Mouse (Mus musculus): ENCODE data around the gene Cdh1. TPM values are rescaled to one million over a fixed set of nuclear protein-coding genes. Genes with fewer than 3 reads are reported as not detected.

Cdh1 gene
- polyA plus RNA-seq, 1 experiment from 2014 or later: 6.9 TPM

DNA sequence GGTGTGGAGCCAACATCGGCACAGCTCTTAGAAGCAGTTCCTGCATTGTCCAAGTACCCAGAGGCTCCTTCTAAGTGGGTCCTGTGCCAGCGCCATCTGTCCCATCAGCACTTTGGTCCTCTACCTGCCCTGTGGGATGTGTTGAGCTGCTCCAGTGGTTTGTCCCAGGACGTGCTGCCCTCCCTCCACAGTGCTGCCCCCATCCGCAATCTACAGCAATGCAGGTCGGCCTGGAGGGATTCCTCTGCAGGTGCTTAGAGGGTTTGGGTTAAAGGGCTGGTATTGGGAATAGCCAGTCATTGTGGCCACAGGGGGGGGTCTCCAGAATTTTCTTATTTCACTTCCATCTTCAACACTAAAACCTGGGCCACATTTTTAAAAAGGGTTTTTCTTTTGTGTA lies 28.8 kb downstream of the Cdh1 start:
- no peak overlapping the region for H3K27ac ChIP-seq
- ATAC-seq (replicated peaks): no peak
- H3K9ac ChIP-seq: no peak overlapping the region
- H3K4me2 ChIP-seq: no peak overlapping the region
- no peaks in the 10 kb centered on the region for H3K27me3 ChIP-seq (replicated peaks)
- H3K9me3 ChIP-seq: no peaks in the 10 kb centered on the region
- H3K4me1 ChIP-seq: no peaks in the 10 kb centered on the region
- no peak overlapping the region for H3K4me3 ChIP-seq
- no peaks in the 10 kb centered on the region for H3K36me3 ChIP-seq (replicated peaks)
- WGBS: 58% methylated on average over 5 of the region's 5 CpGs

DNA sequence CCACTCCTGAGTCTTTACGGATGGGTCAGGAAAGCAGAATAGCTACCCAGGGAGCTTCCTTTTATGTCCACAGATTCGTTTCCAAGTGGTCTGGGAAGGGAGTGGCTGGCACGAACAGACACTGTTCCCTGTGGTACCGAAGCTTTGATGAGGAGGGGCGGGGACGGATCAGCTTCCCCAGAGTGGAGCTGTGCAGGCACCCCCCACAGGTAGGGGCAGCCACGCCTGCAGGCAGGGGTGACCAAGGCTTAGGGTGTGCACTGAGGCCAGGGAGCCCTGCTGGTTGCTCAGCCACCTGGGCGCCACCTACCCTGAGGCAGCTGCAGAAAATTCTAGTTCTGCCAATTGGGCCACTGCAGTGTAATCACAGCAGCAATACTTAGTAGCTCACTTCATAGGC lies 29.5 kb downstream of the Cdh1 start:
- no peak for ATAC-seq (replicated peaks)
- Histone ChIP-seq H3K9ac (no peak overlapping the region), H3K27ac (no peak overlapping the region), H3K27me3 (replicated peaks) (no peaks in the 10 kb centered on the region), H3K36me3 (replicated peaks) (no peaks in the 10 kb centered on the region), H3K4me2 (no peak overlapping the region), H3K4me3 (no peak overlapping the region), H3K9me3 (no peaks in the 10 kb centered on the region), H3K4me1 (no peaks in the 10 kb centered on the region)
- 13% methylated on average over 8 of the region's 8 CpGs for WGBS

DNA sequence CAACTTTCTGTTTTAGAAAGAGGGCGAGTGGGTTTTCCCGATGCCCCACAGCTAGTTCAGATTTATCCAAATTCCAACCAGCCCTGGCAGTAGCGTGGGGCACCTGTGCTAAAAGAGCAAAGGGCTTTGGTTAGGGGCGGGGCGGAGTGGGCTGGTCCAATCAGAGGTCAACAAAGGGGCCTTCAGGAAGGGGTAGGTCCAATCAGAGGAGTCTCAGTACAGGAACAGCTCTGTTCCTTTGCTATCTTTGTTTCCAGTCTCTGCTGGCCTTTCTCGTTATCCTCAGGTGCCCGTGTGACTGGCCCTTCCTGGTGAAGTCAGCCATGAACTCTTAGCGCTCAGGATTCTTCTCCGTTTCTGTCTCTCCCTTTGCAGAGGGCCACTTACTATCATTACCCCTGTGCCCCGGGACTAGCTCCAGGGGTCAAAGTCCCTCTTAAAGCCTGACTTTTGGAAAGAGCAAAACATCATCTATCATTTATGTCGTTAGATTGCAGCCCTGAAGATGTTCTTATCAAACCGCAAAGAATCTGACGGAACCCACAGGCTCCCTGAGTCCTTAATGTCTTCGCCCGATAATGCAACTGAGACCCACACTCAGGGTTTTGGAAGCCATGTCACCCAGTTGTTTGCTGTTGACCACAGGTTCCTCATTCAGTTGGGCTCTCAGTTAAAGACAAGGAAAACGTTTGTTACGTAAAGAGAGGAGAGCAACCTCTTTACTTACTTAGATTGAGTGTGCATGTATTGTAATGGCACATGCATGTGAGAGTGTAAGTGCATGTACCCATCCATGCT lies 30.4 kb downstream of the Cdh1 start:
- no peak for ATAC-seq (replicated peaks)
- no peak overlapping the region for H3K27ac ChIP-seq
- WGBS: 73% methylated on average over 17 of the region's 17 CpGs
- H3K9me3 ChIP-seq: no peaks in the 10 kb centered on the region
- no peak overlapping the region for H3K4me2 ChIP-seq
- H3K9ac ChIP-seq: no peak overlapping the region
- H3K27me3 ChIP-seq (replicated peaks): no peaks in the 10 kb centered on the region
- H3K4me3 ChIP-seq: no peak overlapping the region
- H3K36me3 ChIP-seq (replicated peaks): no peaks in the 10 kb centered on the region
- no peaks in the 10 kb centered on the region for H3K4me1 ChIP-seq

DNA sequence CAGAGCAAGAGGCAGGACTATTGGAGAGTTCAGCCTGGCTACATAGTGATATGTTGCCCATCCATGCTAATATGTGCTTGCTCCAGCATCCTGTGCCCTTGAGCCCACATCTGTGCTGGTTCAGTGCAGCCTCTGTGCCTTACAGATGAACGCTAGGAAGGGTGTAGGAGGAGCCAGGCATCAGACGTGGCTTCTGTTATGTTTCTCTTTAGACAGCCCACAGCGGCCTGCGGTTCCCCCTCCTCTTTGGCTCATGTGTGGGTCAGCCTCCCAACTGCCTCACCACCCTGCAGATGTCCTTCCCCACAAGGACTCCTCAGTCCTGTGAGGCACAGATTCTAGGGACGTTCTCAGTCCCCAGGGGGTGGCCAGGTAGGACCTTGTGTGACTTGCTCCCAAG lies 32.1 kb downstream of the Cdh1 start:
- ATAC-seq (replicated peaks): no peak

DNA sequence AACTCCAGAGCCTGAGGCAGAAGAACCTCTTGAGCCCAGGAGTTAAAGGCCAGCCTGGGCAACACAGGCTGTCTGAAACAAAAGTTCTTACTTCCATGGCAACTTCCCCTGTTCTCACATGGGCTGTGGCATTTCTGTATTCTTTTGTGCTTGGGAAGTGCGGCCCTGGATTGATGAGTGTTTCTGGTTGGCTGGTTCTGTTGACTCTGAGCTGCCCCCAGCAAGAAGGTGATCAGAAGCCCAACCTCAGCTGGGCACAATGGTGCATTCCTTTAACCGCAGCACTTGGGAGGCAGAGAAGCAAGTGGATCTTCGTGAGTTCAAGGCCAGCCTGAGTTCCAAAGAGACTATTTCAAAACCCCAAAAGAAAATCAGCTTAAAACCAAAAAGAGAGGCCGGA lies 34.3 kb downstream of the Cdh1 start:
- WGBS: 65% methylated on average over 4 of the region's 4 CpGs
- Histone ChIP-seq H3K4me2 (no peak overlapping the region), H3K36me3 (replicated peaks) (no peaks in the 10 kb centered on the region), H3K27me3 (replicated peaks) (no peaks in the 10 kb centered on the region), H3K27ac (no peak overlapping the region), H3K9me3 (no peaks in the 10 kb centered on the region), H3K9ac (no peak overlapping the region), H3K4me3 (no peak overlapping the region), H3K4me1 (no peaks in the 10 kb centered on the region)
- ATAC-seq (replicated peaks): no peak

More for the DNA sequence above, 32.1 kb downstream of the Cdh1 start:
- Histone ChIP-seq H3K9ac (no peak overlapping the region), H3K27ac (no peak overlapping the region), H3K27me3 (replicated peaks) (no peaks in the 10 kb centered on the region), H3K4me1 (no peaks in the 10 kb centered on the region), H3K4me2 (no peak overlapping the region), H3K36me3 (replicated peaks) (no peaks in the 10 kb centered on the region), H3K9me3 (no peaks in the 10 kb centered on the region), H3K4me3 (no peak overlapping the region)
- WGBS: 46% methylated on average over 5 of the region's 5 CpGs

DNA sequence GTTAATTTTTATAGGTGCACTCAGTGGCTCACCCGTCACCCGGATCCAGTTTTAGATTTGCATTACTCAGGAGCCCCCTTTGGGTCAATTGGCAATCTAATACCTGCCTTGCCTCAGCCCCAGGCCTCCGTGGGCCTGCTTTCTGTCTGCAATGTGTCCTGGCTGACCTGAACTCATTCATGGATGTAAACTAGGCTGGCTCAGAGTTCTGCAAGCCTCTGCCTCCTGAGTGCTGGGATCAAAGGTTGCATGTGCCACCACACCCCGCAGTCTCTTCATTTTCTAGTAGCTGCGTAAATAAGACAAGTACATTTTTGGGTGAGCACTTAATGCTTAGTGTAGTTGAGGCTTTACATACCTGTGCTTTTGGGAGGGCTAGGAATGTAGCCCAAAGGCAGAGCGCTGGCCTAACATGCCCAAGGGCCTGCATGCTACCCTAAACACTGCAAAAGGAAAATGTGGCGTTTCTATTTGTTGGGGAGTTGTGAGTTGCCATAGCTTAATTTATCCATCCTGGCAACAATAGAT lies 35.7 kb downstream of the Cdh1 start:
- H3K36me3 ChIP-seq (replicated peaks): no peaks in the 10 kb centered on the region
- H3K9ac ChIP-seq: no peak overlapping the region
- no peak for ATAC-seq (replicated peaks)
- no peak overlapping the region for H3K4me2 ChIP-seq
- WGBS: 91% methylated on average over 7 of the region's 7 CpGs
- H3K9me3 ChIP-seq: no peaks in the 10 kb centered on the region
- no peak overlapping the region for H3K27ac ChIP-seq
- H3K4me1 ChIP-seq: no peaks in the 10 kb centered on the region
- no peak overlapping the region for H3K4me3 ChIP-seq
- no peaks in the 10 kb centered on the region for H3K27me3 ChIP-seq (replicated peaks)

DNA sequence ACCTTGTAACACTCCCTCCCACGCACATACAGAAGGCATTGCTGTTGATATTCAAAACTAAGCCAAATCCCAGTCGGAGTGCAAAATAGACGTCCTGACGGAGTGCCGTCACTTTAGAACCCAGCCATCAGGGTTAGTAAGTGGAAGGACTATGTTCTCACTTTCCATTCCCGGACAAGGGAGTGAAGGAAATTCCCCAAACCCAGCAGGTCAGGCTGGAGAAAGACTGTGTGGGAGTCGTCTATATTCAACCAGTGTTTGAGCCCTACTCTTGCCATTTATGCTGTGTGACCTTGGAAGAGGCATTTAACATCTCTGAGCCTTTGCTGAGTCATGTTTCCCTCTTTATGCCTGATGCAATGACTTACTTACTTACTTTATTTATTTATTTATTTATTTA lies 37.1 kb downstream of the Cdh1 start:
- H3K36me3 ChIP-seq (replicated peaks): no peaks in the 10 kb centered on the region
- no peak overlapping the region for H3K9ac ChIP-seq
- WGBS: 86% methylated on average over 7 of the region's 7 CpGs
- no peaks in the 10 kb centered on the region for H3K9me3 ChIP-seq
- H3K27me3 ChIP-seq (replicated peaks): no peaks in the 10 kb centered on the region
- H3K4me2 ChIP-seq: no peak overlapping the region
- H3K4me1 ChIP-seq: no peaks in the 10 kb centered on the region
- no peak overlapping the region for H3K27ac ChIP-seq
- no peak overlapping the region for H3K4me3 ChIP-seq
- no peak for ATAC-seq (replicated peaks)

DNA sequence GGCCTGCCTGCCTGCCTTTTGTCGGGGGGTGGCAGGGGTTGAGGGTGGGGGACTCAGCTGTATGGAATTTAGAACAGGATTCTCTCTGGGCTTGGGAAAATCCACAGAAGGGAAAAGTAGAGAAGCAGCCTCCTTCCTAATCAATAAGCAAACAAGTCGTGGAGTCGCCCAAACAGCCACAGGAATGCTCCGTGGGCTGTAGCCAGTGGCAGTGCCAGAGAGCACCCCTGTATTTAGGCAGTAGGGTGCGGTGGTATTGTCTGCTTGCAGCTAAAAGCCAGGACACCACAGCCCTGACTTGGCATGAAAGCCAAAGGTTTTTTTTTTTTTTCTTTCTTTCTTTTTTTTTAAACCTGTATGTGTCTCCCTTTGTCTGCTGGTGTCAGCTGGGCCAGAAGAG lies 37.8 kb downstream of the Cdh1 start:
- ATAC-seq (replicated peaks): no peak
- 83% methylated on average over 5 of the region's 5 CpGs for WGBS

DNA sequence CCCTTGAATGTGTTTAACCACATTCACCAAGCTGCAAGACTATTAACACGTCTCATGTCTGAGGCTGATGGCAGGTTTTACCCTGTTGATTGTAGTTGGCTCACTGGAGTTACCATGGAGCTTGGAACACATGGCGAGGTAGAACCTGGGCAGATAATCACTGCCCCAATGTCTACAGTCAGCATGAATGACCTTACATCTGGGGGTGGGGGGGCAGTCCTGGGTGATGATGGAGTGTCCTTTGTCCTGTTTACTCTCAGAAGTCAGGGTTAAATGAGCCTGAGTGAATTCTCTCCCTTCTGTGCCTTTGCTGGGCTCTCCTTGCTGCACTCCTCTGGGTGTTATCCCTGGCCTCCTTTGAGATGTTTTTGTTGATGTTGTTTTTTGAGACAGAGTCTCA lies 39.0 kb downstream of the Cdh1 start:
- 74% methylated on average over 2 of the region's 2 CpGs for WGBS
- Histone ChIP-seq H3K27me3 (replicated peaks) (no peaks in the 10 kb centered on the region), H3K27ac (no peak overlapping the region), H3K4me2 (no peak overlapping the region), H3K4me1 (no peaks in the 10 kb centered on the region), H3K36me3 (replicated peaks) (no peaks in the 10 kb centered on the region), H3K9me3 (no peaks in the 10 kb centered on the region), H3K4me3 (no peak overlapping the region), H3K9ac (no peak overlapping the region)
- ATAC-seq (replicated peaks): no peak

More for the DNA sequence above, 37.8 kb downstream of the Cdh1 start:
- no peaks in the 10 kb centered on the region for H3K36me3 ChIP-seq (replicated peaks)
- no peak overlapping the region for H3K4me3 ChIP-seq
- H3K27me3 ChIP-seq (replicated peaks): no peaks in the 10 kb centered on the region
- H3K9me3 ChIP-seq: no peaks in the 10 kb centered on the region
- no peak overlapping the region for H3K4me2 ChIP-seq
- no peak overlapping the region for H3K9ac ChIP-seq
- H3K27ac ChIP-seq: no peak overlapping the region
- no peaks in the 10 kb centered on the region for H3K4me1 ChIP-seq

DNA sequence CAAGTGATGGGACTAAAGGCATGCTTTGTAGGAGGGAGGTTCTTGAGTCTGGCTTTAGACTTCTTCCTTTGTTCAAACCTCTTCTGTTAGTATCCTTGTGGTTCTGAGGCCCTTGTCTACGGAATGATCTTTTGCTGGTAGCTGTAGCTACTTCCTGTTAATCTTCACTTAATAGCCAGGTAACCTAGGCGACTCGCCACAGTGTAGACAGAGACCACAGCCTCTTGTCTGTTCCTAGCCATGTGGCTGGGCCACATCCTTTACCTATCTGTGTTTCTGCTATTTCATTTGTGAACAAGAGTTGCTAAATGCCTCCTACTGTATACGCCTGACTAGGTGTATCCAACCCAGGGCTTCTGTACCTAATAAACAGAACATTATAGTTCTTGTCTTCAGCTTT lies 39.9 kb downstream of the Cdh1 start:
- Histone ChIP-seq H3K4me1 (no peaks in the 10 kb centered on the region), H3K4me3 (no peak overlapping the region), H3K36me3 (replicated peaks) (no peaks in the 10 kb centered on the region), H3K4me2 (no peak overlapping the region), H3K27ac (no peak overlapping the region), H3K27me3 (replicated peaks) (no peaks in the 10 kb centered on the region), H3K9ac (no peak overlapping the region), H3K9me3 (no peaks in the 10 kb centered on the region)
- no peak for ATAC-seq (replicated peaks)
- WGBS: 91% methylated on average over 4 of the region's 4 CpGs

DNA sequence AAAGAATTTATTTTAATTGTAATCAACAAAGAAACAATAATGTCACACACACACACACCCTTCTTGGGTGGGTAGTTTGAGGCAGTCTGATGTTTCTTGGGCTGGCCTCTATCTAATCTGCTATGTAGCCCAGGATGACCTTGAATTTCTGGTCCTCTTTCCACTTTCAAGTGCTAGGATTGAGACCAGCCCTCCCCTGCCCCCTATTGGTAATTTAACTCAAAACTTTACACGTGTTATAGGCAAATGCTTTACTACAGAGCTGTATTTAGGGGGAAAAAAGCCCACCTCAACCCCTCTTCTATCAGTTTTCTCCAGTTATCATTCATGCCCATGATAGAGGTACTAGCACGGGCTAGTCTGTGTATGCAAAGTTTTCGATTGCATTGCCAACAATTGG lies 41.8 kb downstream of the Cdh1 start:
- Histone ChIP-seq H3K4me2 (no peak overlapping the region), H3K27me3 (replicated peaks) (no peaks in the 10 kb centered on the region), H3K27ac (no peak overlapping the region), H3K4me3 (no peak overlapping the region), H3K4me1 (no peaks in the 10 kb centered on the region), H3K9me3 (no peaks in the 10 kb centered on the region), H3K36me3 (replicated peaks) (no peaks in the 10 kb centered on the region), H3K9ac (no peak overlapping the region)
- WGBS: 80% methylated on average over 3 of the region's 3 CpGs
- ATAC-seq (replicated peaks): no peak

DNA sequence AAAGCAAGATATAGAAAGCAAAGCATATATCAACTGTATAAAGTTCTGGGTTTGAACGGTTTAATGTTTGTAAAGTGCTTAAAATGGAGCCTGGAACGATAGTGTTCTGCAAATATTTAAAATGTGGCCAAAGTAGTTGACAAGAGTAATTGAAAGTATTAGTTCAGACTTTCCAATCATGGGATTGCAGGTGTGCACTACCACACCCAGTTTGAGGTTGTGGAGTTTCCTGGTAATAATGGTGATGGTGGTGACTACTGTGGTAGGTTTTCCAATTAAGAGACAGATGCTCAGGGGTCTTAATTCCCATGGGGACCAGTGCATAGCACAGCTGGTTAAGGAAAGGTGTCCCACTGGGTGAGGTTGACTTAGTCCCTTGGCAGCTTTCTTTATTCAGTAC lies 43.0 kb downstream of the Cdh1 start:
- 92% methylated on average over 2 of the region's 2 CpGs for WGBS

DNA sequence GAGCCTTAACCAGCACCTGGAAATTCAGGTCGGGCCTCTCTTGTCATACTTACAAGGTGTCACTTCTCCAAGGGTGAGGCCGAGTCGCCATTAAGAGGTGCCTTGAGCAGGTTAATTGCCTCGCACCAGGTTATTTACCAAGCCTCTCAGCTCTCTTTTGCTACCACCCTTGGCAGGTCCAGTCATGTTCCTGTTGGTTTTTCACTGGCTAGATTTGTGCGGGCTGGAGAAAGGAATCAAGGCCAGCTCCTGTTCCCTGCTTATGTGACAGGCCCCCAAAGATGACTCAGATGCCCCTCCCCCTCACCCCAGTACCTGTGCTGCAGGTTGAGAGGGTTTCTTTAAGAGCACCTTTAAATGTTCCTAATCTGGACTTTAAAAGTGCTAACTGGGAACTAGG lies 43.6 kb downstream of the Cdh1 start:
- Histone ChIP-seq H3K27ac (no peak overlapping the region), H3K4me1 (no peaks in the 10 kb centered on the region), H3K4me3 (no peak overlapping the region), H3K4me2 (no peak overlapping the region), H3K9ac (no peak overlapping the region), H3K9me3 (no peaks in the 10 kb centered on the region), H3K27me3 (replicated peaks) (no peaks in the 10 kb centered on the region), H3K36me3 (replicated peaks) (no peaks in the 10 kb centered on the region)
- 81% methylated on average over 5 of the region's 5 CpGs for WGBS
- no peak for ATAC-seq (replicated peaks)

More for the DNA sequence above, 43.0 kb downstream of the Cdh1 start:
- Histone ChIP-seq H3K36me3 (replicated peaks) (no peaks in the 10 kb centered on the region), H3K4me2 (no peak overlapping the region), H3K4me3 (no peak overlapping the region), H3K4me1 (no peaks in the 10 kb centered on the region), H3K27me3 (replicated peaks) (no peaks in the 10 kb centered on the region), H3K9me3 (no peaks in the 10 kb centered on the region), H3K27ac (no peak overlapping the region), H3K9ac (no peak overlapping the region)
- ATAC-seq (replicated peaks): no peak
